Mouse (Mus musculus) kidney, adult 2 months (tissue): ENCODE measurements at regions not wholly inside any gene's neighbourhood (a gene's known extent, or its start where the extent isn't known, plus 50 kb on each side); places are given as distances from the start of the nearest gene placed in this dataset.

Experiments used
- CTCF ChIP-seq: fragments of 200-500 bp; conservative IDR thresholded peaks from 2 replicates; pipeline ENCODE4 v1.5.1; 2011; ENCODE audit warnings: low read depth, mild to moderate bottlenecking, control low read depth, low read length, moderate library complexity, mixed read lengths; ENCODE audit not compliant: insufficient read depth, insufficient read length
- POLR2A ChIP-seq: fragments of 200-500 bp; IDR thresholded peaks from one replicate; pipeline ENCODE4 v1.6.1; 2011; ENCODE audit warnings: low read depth, low read length, control low read depth

GRCm38 (mm10) chr4:51889280-51889679 lies 549.8 kb upstream of the Smc2 start:
- TF ChIP-seq POLR2A (no peak), CTCF (no peak)
